Mouse (Mus musculus): ENCODE measurements at regions not wholly inside any gene's neighbourhood (a gene's known extent, or its start where the extent isn't known, plus 50 kb on each side); places are given as distances from the start of the nearest gene placed in this dataset.

- TF ChIP-seq CTCF (IDR thresholded peaks at IDR 0.05 in 2 of 3, conservative IDR thresholded peaks at IDR 0.05 in 1 of 3; ENCODE audit: control insufficient read depth in 1 of 3, insufficient read depth in 1 of 3, low read depth in 2 of 3, low read length in 3 of 3, poor library complexity in 1 of 3, severe bottlenecking in 1 of 3) (no peak), POLR2A (IDR thresholded peaks at IDR 0.05; ENCODE audit: control insufficient read depth in 1 of 2, insufficient read depth in 1 of 2, low read depth in 1 of 2, low read length in 2 of 2, poor library complexity in 1 of 2) (no peak), ETS1 (IDR thresholded peaks at IDR 0.05; ENCODE audit: low read depth, low read length) (no peak), MAZ (IDR thresholded peaks at IDR 0.05; ENCODE audit: low read depth, low read length) (no peak), EP300 (IDR thresholded peaks at IDR 0.05; ENCODE audit: low read depth in 1 of 2, low read length in 2 of 2) (no peak)
Measured at GRCm38 (mm10) chr3:143806940-143807339, 398.1 kb downstream of the Lmo4 start.
